Mouse (Mus musculus) lung, adult 2 months (tissue): ENCODE measurements at regions not wholly inside any gene's neighbourhood (a gene's known extent, or its start where the extent isn't known, plus 50 kb on each side); places are given as distances from the start of the nearest gene placed in this dataset.

Experiments
- CTCF ChIP-seq: fragments of 200-500 bp; IDR thresholded peaks from 2 replicates; pipeline ENCODE4 v1.5.1; 2011; ENCODE audit warnings: mild to moderate bottlenecking, low read length, control low read depth; ENCODE audit not compliant: insufficient read depth
- POLR2A ChIP-seq: fragments of 200-500 bp; IDR thresholded peaks from 2 replicates; pipeline ENCODE4 v1.6.1; 2011; ENCODE audit warnings: low read depth, mild to moderate bottlenecking, control low read depth, low read length, borderline replicate concordance; ENCODE audit errors: extremely low read depth

DNA sequence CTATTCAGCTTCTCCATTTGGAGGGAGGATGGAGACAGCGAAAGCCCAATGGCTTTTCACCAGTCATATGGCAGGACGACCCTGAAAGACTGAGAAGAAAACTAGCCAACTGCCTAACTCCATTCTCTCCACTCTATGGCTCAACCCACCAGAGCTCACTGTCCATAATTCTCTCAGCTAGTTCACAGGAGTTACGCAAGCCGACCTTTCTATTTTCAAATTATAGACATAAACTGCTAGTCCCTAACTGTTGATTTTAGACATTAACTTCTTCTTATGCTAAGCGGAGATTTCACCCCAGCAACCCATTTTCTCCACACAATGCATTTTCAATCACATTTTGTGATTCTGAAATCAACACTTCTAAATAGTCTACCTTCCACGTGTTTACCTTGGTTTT lies 281.8 kb upstream of the Tank start:
- no peak for TF ChIP-seq CTCF
- TF ChIP-seq POLR2A = no peak
